Mouse (Mus musculus) embryo, embryonic 9.5 days (tissue): ENCODE data around the gene Gm45140.

Source experiments
- DNase-seq: peaks from one replicate; pipeline ENCODE4 v3.0.0-alpha.2; 2017; ENCODE audit errors: extremely low spot score

The Gm45140 gene

DNA sequence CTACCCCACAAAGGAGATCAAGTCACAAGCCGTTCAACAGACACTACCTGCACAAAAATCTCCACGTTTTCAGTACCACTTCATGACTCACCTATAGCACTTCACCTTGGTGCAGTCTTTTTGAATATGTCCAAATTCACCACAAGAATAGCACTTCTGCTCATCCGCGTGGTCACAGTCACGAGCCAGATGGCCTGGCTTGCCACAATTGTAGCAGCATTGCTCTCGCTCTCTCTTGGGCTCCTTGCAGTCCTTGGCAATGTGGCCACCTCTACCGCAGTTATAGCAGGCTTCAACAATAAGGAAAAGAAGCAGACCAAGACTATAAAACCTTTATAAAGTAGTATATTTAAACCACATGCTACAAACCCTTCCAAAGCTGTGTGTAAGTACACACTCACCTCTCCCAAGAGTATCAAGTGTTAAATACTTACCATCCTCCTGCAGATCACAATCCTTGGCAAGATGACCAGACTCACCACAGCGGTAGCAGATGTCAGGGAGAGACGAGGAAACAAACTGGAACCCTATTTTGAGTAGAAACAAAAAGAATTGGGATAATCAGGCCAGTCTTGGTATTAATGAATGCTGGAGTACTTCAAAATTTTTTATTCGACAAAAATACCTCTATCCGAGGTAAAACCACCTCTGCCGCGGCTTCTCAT is 9.6 kb upstream of the Gm45140 start:
- DNase-seq = no peak

DNA sequence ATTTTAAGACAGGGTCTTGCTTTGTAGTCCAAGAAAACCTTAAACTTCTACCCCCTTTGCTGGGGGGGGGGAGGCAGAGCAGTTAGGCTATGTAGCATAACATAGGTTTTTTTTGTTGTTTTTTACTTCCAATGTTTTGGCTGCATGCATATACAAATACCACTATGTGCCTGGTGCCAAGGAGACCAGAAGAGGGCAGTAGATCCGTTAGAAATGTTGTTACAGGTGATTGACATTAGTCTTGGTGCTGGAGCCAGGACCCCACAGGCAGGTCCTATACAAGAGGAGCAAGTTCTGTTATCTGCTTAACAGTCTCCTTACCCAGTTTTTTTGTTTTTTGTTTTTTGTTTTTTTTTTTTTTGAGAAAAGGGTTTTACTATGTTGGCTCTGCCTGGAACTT is 6.7 kb upstream of the Gm45140 start:
- no peak for DNase-seq

DNA sequence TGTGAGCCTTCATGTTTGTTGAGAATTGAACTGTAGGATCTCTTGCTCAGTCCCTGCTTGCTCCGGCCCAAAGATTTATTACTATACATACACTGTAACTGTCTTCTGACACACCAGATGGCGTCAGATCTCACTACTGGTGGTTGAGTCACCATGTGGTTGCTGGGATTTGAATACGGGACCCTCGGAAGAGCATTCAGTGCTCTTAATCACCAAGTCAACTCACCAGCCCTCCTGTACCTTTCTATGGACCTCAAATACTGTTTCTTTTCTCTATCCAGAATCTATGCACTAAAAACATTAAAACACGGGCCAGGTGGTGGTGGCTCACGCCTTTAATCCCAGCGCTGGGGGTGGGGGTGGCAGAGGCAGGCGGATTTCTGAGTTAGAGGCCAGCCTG is 6.0 kb upstream of the Gm45140 start:
- DNase-seq = no peak

DNA sequence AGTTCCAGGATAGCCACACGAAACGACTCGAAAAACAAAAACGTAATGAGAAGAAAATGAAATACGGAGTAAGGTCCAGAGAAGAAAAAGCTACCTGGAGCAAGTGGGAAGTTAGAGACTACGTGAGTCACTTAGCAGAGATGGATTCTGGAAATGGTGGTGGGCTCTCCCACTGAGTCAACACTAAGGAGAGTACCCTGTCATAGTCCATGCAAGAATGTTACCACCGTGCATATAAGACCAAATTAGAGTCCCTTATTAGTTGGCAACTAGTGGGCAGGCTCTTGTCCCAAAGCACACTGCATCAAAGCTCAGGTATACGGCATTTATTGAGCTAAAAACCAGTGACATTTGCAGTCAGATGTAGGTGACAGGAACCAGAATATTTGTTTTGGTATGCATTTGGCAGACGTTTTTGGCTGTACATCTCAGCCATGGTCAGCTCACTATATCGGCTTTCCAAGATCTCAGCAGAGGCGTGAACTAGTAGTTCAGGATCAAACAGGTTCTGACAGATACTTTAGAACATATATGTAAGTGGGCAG is 4.3 kb upstream of the Gm45140 start:
- no peak for DNase-seq

DNA sequence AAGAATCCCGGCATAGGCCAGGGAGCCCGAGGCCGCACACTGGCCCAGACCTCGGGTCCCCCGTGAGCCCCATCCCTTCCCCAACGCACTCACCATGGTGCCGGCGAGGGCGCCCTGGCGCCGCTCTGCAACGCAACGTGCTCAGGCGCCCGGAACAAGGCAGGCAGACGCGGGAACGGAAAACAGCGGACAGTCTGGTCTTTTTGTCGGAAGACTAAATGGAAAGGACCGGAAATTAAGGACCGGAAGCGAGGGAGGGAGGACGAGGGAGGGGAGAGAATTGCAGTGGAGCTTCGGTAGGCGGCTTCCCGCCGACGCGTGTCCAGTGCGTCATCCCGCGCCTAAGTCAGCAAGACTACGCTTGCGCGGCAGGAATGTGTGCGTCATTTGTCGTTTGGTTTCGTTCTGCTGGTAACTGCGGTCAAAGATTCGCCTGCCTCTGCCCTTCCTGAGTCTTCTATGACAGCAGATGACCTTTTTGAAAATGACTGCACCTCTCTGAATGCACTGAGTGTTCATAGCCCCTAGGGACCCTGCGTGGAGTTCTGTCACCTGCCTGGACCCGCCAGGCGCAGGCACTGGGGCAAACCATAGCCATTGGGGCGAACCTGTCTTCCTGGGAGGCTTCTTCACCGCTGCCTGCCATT is 3.1 kb upstream of the Gm45140 start, which contains the start of gene Isy1:
Gene Isy1 (minus strand): TSS at position 248 of the 647 bp plus-strand sequence.
- peak; percentile 96 for DNase-seq

DNA sequence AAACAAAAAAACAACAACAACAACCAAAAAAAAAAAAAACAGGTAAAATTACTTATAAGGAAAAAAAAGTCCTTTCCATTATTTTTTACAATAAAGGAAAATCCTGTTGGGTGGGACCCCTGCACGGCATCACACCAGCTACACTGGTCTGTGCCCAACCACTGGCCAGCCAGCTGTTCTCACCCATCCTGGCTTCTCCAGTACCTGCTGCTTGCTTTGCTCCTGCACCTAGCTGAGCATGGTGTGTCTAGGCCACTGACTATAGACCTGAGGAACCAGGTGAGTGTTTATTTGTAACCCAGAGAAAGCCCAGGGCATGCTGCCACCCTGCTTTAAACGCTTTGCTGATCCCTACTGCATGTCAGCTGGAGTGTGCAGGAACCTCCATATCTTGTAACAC is 15.2 kb downstream of the Gm45140 start:
- DNase-seq = no peak

DNA sequence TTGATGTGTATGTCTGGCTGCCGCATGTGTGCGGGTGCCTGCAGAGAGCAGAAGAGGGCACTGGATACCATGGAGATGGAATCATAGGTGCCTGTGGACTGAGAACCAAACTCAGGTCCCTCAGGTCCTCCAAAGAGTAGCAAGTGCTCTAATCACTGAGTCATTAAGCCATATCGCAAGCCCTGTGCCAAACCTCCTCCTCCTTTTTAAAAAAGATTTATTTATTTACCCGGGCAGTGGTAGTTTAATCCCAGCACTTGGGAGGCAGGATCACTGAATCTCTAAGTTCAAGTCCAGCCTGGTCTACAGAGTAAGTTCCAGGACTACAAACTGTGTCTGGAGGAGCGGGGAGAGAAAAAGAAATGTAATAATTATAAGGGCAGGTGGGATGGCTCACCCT is 21.1 kb downstream of the Gm45140 start:
- no peak for DNase-seq

DNA sequence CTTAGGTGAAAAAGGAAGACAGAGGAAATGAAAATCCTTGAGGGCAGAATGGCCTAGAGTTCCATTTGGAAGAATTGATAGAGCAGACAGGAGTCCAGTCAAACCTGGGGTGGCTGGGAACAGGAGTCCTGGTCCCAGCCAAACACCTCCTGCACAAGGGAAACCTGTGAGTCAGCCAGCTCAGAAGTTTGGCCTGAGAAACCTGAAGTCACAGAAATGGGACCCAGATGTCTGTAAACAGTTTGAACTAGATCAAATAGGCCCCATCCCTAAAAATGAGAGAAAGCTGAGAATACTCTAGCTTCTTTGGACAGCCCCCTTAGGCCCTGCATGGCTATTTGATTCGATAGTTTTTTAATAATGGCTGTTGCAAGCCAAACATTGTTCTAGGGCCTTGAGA is 22.9 kb downstream of the Gm45140 start:
- DNase-seq = no peak

DNA sequence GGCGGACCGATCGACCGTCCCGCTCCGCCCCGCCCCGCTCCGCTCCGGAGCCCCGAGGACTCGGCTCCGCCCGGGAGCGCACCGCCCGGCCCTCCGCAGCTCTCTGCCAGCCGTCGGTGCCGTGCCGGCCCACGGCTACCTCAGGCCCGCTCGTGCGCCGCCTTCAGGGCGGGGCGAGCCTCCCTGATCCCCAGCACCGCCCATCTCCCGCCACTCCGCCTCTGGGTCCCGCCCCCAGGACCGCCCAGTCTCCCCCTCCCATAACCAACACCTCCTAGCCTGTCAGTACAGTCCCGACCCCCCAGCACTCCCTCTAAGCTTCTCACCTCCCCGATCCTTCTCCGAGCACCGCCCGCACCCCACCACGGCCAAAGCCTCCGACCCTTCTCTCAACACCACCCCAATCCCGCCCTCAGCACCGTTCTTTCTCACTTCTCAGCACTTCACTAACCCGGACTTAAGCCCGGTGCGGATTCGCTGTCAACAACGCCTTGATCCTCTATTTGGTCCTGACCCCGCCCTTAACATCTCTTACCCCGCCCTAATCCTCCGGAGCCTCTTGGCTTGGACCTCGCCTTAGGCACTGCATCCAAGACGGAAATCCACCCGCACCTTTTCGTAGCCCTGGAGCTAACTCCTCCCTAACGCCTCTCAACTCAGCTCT is 23.8 kb downstream of the Gm45140 start, which contains the start of gene Rab43:
Gene Rab43 (minus strand): TSS at position 490 of the 664 bp plus-strand sequence.
- peak; percentile 95 for DNase-seq

DNA sequence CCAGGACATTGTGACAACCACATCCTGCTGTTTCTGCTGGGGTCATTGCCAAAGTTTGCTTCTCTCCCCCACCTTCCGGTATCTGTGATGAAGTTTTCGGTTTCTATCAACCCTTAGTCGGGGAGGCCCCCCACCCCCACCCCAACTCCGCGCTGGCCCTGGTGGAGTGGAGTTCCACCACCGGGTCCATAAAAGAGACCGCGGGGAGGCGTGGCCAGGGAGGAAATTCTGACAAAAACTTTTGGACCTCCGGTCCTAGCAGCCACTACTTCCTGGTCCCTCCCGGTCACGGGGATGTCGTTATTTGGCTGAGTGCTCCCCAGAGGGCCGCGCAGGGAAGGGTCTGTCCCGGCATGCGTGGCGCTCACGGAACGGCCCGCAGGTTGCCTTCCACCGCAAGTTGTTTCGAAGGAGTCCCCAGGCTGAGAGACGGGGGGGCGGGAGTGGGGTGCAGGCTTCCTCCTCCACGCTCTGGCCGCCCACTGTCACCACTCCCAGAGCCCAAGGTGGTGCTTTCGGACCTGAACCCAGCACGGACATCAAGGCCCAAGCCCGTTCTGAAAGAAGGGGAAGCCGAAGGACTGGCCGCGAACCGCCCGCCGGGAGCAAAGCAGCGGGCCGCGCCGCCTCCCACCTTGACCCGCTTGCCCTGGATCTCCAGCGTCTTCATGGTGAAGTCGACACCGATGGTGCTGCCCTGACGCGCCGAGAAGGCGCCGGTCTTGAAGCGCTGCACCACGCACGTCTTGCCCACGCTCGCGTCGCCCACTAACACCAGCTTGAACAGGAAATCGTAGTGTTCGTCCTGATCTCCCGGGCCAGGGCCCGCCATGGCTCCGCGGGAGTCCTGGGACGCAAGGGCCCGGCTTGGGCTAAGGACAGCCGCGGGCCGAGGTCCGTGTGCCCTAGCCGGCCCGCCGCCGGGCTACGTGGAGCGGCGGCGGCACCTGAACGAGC is 24.6 kb downstream of the Gm45140 start:
- DNase-seq = no peak

DNA sequence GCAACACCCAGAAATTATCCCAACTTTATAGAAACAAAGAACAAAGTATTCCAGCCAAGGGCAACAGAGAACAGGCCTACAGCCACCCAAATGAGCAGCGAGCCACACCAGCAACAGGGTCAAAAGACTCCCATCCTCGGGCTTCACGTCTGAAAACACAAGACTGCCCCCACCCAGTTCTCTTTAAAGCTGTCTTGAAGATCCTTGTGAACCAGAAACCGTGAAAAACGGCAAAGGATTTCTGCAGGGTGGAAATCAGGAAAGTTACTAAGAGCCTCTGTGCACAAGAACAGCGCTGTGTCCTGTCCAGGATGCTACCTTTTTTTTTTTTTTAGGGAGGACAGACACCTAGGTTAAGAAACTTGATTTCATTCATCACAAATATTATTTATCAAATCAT is 25.3 kb downstream of the Gm45140 start:
- no peak for DNase-seq

DNA sequence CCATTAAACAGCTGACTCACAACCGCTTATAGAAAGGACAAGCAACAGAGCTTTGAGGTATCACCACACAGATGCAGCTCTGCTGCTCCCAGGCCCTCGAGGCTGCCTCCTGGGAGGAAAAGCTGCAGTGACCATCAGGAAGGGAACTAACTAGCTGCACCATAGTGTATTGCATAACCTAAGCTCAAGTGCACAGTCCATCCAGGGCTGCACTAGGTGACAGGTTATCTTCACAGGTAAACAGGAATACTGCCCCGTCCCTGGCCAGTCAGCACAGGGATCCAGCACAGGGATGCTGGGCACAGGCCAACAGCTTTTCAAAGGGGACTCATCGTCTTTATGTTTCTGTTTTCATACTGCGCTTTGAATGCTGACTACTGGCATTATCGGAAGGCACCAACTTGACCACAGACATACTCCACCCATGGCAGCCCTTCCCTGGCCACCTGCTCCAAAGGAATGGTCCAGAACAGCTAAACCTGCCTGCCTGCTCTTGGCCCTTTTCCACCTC is 25.9 kb downstream of the Gm45140 start:
- DNase-seq = no peak

DNA sequence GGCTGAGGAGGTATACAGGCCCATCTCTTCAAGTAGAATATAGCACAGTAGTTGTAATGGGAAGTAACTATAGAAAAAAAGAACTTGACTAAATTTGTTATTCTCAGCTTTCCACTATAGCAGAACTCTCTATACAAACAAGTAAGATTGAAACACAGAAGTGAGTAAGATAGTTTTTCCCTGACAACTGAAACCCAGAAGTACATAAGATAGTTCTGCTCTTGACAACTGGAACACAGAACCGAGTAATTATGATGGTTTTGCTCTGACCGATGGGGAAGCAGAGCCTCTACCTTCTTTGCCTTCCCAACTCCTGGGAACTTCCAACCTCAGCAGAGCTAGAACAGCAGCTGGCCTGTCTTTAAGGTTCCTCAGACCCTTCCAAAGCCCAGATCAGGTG is 26.5 kb downstream of the Gm45140 start:
- no peak for DNase-seq

DNA sequence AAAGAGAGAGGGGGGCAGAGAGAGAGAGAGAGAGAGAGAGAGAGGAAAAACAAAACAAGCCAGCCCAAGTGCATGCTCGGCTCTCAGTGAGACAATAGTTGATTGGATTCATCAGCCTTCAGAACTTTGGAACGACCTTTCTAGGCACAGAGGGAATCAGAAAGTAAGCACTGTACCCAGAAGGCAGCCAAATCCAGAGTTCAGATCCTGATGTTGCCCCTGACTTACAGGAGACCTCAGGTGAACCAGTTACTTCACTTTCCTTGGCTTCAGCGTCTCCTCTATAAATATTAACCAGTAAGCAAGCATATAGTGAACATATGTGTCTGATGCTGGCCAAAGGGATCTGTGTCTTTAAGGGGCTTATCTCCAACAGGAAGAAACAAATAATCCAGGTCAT is 27.1 kb downstream of the Gm45140 start:
- no peak for DNase-seq

DNA sequence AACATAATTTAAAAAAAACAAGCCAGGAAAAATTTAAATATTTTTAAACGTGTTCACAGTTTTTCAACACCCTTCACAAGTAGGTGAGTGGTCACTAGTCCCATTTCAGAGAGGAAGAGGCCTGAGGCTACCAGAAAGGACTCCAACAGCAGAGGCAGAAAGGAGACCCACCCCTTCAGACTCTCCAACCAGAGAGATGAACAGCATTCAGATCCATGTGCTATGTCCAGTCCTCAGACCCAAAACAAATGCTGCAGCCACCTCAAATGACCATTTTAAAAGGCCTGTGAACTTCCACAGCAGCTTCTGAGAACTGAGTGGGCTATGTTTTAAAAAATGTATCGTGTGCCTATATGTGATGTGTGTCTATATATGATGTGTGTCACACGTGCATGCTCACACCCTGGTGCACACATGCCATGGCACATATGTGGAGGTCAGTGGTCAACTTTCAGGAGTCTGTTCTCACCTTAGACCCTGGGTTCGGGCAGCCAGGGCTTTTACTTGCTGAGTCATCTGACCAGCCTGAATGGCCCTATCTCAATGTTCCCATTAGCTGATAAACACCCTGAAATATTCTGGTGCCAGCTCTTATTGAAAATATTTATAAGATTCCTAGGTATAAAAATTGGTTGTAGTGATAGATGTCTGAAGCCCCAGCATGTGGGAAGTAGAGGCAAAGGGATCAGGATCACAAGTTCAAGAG is 27.7 kb downstream of the Gm45140 start:
- DNase-seq = no peak

DNA sequence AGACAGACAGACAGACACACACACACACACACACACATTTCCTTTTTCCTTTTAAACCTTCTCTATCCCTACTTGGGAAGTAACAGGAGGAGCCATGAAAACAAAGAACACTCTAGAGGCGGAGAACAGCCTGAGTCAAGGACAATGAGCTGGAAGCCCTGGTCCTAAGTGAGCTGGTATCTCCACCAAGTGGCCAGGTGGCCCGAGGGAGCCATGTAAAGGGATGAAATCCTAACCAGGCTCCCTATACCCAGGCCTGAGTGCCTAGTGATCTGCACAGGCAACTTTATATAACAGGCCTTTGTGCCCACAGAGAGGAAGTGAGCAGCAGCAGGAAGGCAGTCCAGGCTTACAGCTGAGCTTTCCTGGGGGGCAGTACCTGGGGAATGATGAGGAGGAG is 28.7 kb downstream of the Gm45140 start:
- DNase-seq = no peak

DNA sequence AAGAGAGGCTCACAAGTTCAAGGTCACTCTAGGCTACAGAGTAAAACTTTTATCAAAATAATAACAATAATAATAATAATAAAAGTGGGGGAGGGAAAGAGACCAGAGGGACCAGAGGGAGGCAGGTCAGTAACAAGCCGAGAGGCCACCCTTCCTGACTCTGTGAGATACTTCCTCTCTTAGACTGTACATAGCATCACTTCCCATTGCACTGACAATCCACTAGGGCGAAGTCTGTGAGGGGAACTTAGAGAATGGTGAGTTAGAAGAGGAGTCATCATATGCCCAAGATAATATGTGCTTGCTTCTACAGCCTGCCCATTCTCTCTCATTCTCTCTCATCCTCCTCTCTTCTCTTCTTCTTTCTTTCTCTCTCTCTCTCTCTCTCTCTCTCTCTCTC is 29.6 kb downstream of the Gm45140 start:
- DNase-seq = no peak

DNA sequence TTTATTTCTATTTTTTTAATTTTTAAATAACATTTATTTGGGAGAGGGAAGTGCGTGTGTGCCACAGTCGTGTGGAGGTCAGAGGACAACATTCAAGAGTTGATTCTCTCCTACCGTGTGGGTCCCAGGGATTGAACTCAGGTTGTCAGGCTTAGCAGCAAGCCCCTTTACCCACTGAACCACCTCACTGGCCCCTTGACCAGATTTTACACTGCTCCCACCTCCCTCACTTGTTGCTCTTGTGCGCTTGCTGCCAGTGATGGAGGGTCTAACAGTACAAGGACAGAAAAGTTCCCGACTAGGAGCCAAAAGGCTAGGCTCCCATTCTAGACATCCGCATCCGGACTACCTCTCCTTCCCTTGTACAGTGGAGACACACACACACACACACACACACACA is 30.1 kb downstream of the Gm45140 start:
- no peak for DNase-seq

DNA sequence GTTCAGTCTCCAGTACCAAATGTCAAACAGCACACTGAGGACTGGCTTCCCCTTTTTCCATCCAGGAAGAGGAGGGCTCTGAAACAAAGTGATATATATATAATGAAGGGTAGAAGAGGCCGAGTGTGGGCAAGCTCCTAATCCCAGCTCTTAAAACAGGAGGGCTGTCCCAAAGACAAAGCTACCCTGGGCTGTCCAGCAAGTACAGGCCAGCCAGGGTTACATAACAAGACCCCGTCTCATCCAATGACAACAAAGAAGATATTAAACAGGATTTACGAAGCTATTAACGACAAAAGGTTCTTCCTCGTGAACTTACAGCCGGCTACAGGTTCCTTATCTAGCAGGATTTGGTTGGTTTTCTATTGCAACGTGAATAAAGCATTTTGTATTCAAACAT is 30.7 kb downstream of the Gm45140 start:
- no peak for DNase-seq

DNA sequence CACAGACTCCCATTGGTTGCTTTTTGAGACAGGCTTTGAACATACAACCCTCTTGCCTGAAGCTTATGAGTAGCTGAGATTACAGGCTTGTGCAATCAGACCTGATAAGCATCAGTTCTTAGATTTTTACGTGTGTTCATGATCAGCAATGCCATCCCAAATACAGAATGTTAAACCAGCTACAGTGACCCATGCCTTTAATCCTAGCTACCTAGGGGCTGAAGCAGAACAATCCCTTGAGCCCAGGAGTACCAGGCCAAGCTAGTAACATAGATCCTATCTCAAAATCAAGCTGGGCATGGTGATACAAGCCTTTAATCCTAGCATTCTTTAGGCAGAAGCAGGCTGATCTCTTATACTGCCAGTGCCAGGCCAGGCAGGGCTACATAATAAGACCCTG is 31.6 kb downstream of the Gm45140 start:
- no peak for DNase-seq

DNA sequence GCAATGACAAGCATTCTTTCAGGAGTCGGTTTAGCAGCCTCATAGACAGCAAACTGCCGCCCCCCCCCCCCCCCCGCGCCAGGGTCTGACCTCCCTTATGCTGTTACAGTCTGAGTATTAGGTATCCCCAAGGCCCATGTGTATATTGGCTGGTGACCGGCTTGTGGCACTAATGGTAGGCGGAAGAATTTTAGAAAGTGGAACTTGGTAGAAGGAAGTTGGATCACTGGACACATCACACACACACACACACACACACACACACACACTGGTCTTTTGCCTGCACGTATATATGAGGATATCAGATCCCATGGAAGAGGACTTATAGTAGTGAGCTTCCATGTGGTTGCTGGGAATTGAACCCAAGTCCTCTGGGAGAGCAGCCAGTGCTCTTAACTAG is 33.1 kb downstream of the Gm45140 start:
- no peak for DNase-seq
